In genomic region chr14:25509450-25510129, GRCm38 (mm10) we compare ENCODE assay signal across 12 mouse cellular contexts. TPM values are rescaled to one million over a fixed set of nuclear protein-coding genes. Genes with fewer than 3 reads are reported as not detected.
DNase-seq lines count a peak whose midpoint lies in the region; ATAC-seq and TF ChIP-seq lines count a peak whose summit lies in the region.
"Had no signal": no experiment of that assay in that cellular context is flagged by ENCODE, and none has a peak within 500 bp of the region (broad histone marks: within the 10 kb centered on the region; RNA-seq: fewer than 3 reads in every experiment).

No protein-coding gene starts in this region.

- DNase-seq in embryonic facial prominence, embryonic 14.5 days (ENCODE audit: low spot score) = peak; percentile 73
- no peak for DNase-seq in embryonic facial prominence, embryonic 10.5 days (ENCODE audit: low spot score)
- no peak for DNase-seq in liver, embryonic 13.5 days
- DNase-seq in limb, embryonic 14.5 days (ENCODE audit: low spot score) = no peak
- no peak for DNase-seq in kidney, postnatal 25 days
- no peak for DNase-seq in layer of hippocampus, adult 11-12 months (ENCODE audit: low spot score)
- DNase-seq: layer of hippocampus, postnatal 36 days; thymus, postnatal 14 days had no signal

- H3K4me1 ChIP-seq in embryonic facial prominence, embryonic 14.5 days (ENCODE audit: control insufficient read depth, insufficient read depth, low read length) = peaks cover 45% of the 10 kb centered on the region
- H3K4me1 ChIP-seq in embryonic facial prominence, embryonic 10.5 days = peaks cover 76% of the 10 kb centered on the region
- peaks cover 88% of the 10 kb centered on the region for H3K4me1 ChIP-seq in liver, embryonic 13.5 days (replicated peaks)
- peaks cover 77% of the 10 kb centered on the region for H3K4me1 ChIP-seq in liver, embryonic 12.5 days
- peaks cover 100% of the 10 kb centered on the region for H3K4me1 ChIP-seq in heart, embryonic 13.5 days
- H3K4me1 ChIP-seq in limb, embryonic 14.5 days (ENCODE audit: control insufficient read depth, insufficient read depth, low read length) = peaks cover 45% of the 10 kb centered on the region

- no peak for TF ChIP-seq POLR2A in limb, embryonic 14.5 days (IDR thresholded peaks at IDR 0.05; ENCODE audit: borderline replicate concordance, extremely low read depth, insufficient read depth, insufficient read length)

- no peak overlapping the region for H3K4me3 ChIP-seq in embryonic facial prominence, embryonic 14.5 days (ENCODE audit: low read depth, low read length)
- H3K4me3 ChIP-seq in embryonic facial prominence, embryonic 10.5 days = no peak overlapping the region
- H3K4me3 ChIP-seq in liver, embryonic 13.5 days (replicated peaks) = no peak overlapping the region
- H3K4me3 ChIP-seq in liver, embryonic 12.5 days = no peak overlapping the region
- H3K4me3 ChIP-seq in heart, embryonic 13.5 days = no peak overlapping the region
- no peak overlapping the region for H3K4me3 ChIP-seq in limb, embryonic 14.5 days (replicated peaks; ENCODE audit: low read length)
- H3K4me3 ChIP-seq: megakaryocyte, embryonic 14.5 days had no signal

- H3K36me3 ChIP-seq in embryonic facial prominence, embryonic 14.5 days (ENCODE audit: control insufficient read depth, insufficient read depth, low read length) = peaks cover 39% of the 10 kb centered on the region
- H3K36me3 ChIP-seq in embryonic facial prominence, embryonic 10.5 days (replicated peaks) = peaks cover 76% of the 10 kb centered on the region
- H3K36me3 ChIP-seq in liver, embryonic 13.5 days = 0 out of 2 replicates have a peak, but pooled peaks cover 5% of the 10 kb centered on the region
- peaks cover 27% of the 10 kb centered on the region for H3K36me3 ChIP-seq in liver, embryonic 12.5 days
- peaks cover 36% of the 10 kb centered on the region for H3K36me3 ChIP-seq in heart, embryonic 13.5 days
- peaks cover 87% of the 10 kb centered on the region for H3K36me3 ChIP-seq in limb, embryonic 14.5 days (ENCODE audit: control insufficient read depth, insufficient read depth, low read length)

- H3K9ac ChIP-seq in embryonic facial prominence, embryonic 14.5 days (ENCODE audit: low read depth, low read length) = no peak overlapping the region
- H3K9ac ChIP-seq in liver, embryonic 13.5 days = no peak overlapping the region
- no peak overlapping the region for H3K9ac ChIP-seq in liver, embryonic 12.5 days
- H3K9ac ChIP-seq in heart, embryonic 13.5 days = peak overlapping the region; percentile 73; the same call in 1 of the 2 replicates
- no peak overlapping the region for H3K9ac ChIP-seq in limb, embryonic 14.5 days (ENCODE audit: low read depth, low read length, severe bottlenecking)

- H3K27me3 ChIP-seq in embryonic facial prominence, embryonic 14.5 days (replicated peaks; ENCODE audit: control insufficient read depth, insufficient read depth, low read length) = no peaks in the 10 kb centered on the region
- H3K27me3 ChIP-seq in embryonic facial prominence, embryonic 10.5 days (replicated peaks; ENCODE audit: low read depth, poor library complexity, severe bottlenecking) = no peaks in the 10 kb centered on the region
- no peaks in the 10 kb centered on the region for H3K27me3 ChIP-seq in liver, embryonic 13.5 days
- H3K27me3 ChIP-seq in liver, embryonic 12.5 days (replicated peaks) = no peaks in the 10 kb centered on the region
- H3K27me3 ChIP-seq in heart, embryonic 13.5 days (replicated peaks) = no peaks in the 10 kb centered on the region
- no peaks in the 10 kb centered on the region for H3K27me3 ChIP-seq in limb, embryonic 14.5 days (ENCODE audit: control insufficient read depth, insufficient read depth, low read length)
- H3K27me3 ChIP-seq: megakaryocyte, embryonic 14.5 days had no signal

- peak; percentile 34; the same call in 1 of the 2 replicates for ATAC-seq in embryonic facial prominence, embryonic 14.5 days (ENCODE audit: low read depth)
- ATAC-seq in liver, embryonic 13.5 days (ENCODE audit: low read depth) = no peak
- ATAC-seq in liver, embryonic 12.5 days = no peak
- ATAC-seq in heart, embryonic 13.5 days (ENCODE audit: extremely low read depth, insufficient number of reproducible peaks, low FRiP score, low TSS enrichment) = no peak
- peak; percentile 21 for ATAC-seq in limb, embryonic 14.5 days (ENCODE audit: low FRiP score, low read depth)
- ATAC-seq: CD4-positive, CD25-positive, alpha-beta regulatory T cell, adult 4 months had no signal

- H3K27ac ChIP-seq in embryonic facial prominence, embryonic 14.5 days (replicated peaks; ENCODE audit: low read depth, low read length) = no peak overlapping the region
- no peak overlapping the region for H3K27ac ChIP-seq in embryonic facial prominence, embryonic 10.5 days (replicated peaks)
- H3K27ac ChIP-seq in liver, embryonic 13.5 days = 0 out of 2 replicates have a peak overlapping the region, but pooled peaks have one; percentile 6
- no peak overlapping the region for H3K27ac ChIP-seq in liver, embryonic 12.5 days
- H3K27ac ChIP-seq in heart, embryonic 13.5 days (replicated peaks) = peak overlapping the region; percentile 92
- H3K27ac ChIP-seq in limb, embryonic 14.5 days (replicated peaks; ENCODE audit: low read depth, low read length) = 0 out of 2 replicates have a peak overlapping the region, but pooled peaks have one; percentile 13

- 87% methylated on average over 20 of the region's 20 CpGs for WGBS in embryonic facial prominence, embryonic 14.5 days
- 89% methylated on average over 20 of the region's 20 CpGs for WGBS in embryonic facial prominence, embryonic 10.5 days
- 90% methylated on average over 20 of the region's 20 CpGs for WGBS in liver, embryonic 13.5 days (ENCODE audit: insufficient replicate concordance)
- 88% methylated on average over 20 of the region's 20 CpGs for WGBS in liver, embryonic 12.5 days (ENCODE audit: insufficient replicate concordance)
- WGBS in heart, embryonic 13.5 days = 84% methylated on average over 20 of the region's 20 CpGs
- 90% methylated on average over 20 of the region's 20 CpGs for WGBS in limb, embryonic 14.5 days

- no peaks in the 10 kb centered on the region for H3K9me3 ChIP-seq in embryonic facial prominence, embryonic 14.5 days (ENCODE audit: control insufficient read depth, low read length)
- no peaks in the 10 kb centered on the region for H3K9me3 ChIP-seq in embryonic facial prominence, embryonic 10.5 days
- H3K9me3 ChIP-seq in liver, embryonic 13.5 days (replicated peaks) = no peaks in the 10 kb centered on the region
- H3K9me3 ChIP-seq in liver, embryonic 12.5 days (replicated peaks) = no peaks in the 10 kb centered on the region
- H3K9me3 ChIP-seq in heart, embryonic 13.5 days = no peaks in the 10 kb centered on the region
- H3K9me3 ChIP-seq in limb, embryonic 14.5 days (ENCODE audit: control insufficient read depth, low read length) = no peaks in the 10 kb centered on the region
- H3K9me3 ChIP-seq: megakaryocyte, embryonic 14.5 days had no signal

- no peak overlapping the region for H3K4me2 ChIP-seq in embryonic facial prominence, embryonic 14.5 days (ENCODE audit: low read depth, low read length)
- no peak overlapping the region for H3K4me2 ChIP-seq in liver, embryonic 13.5 days
- H3K4me2 ChIP-seq in liver, embryonic 12.5 days = no peak overlapping the region
- H3K4me2 ChIP-seq in heart, embryonic 13.5 days = no peak overlapping the region
- H3K4me2 ChIP-seq in limb, embryonic 14.5 days (replicated peaks; ENCODE audit: low read depth, low read length, severe bottlenecking) = no peak overlapping the region

RNA-seq across cellular contexts. Expression of gene Zmiz1, which starts 50.6 kb away (rescaled TPM):
- 31.3 and 36.6 TPM in 2 replicates for polyA plus RNA-seq in embryonic facial prominence, embryonic 14.5 days (2014; fragmentation: Nextera tagmentation; extraction: Ambion mirVana)
- polyA plus RNA-seq in embryonic facial prominence, embryonic 10.5 days (2016; fragmentation: Nextera tagmentation; extraction: Ambion mirVana) = 42.8 and 45.6 TPM in 2 replicates
- 4.5 TPM in 2 replicates for polyA plus RNA-seq in liver, embryonic 13.5 days (2015; fragmentation: Nextera tagmentation; extraction: Ambion mirVana)
- polyA plus RNA-seq in liver, embryonic 12.5 days (2016; fragmentation: Nextera tagmentation; extraction: Ambion mirVana) = 9.1 and 10.2 TPM in 2 replicates
- 25.1 and 25.7 TPM in 2 replicates for polyA plus RNA-seq in heart, embryonic 13.5 days (2015; fragmentation: Nextera tagmentation; extraction: Ambion mirVana)
- polyA plus RNA-seq in limb, embryonic 14.5 days (2012; rRNA removed) = 81.2 and 117 TPM in 2 replicates
- 61.8 and 75.8 TPM in 2 replicates for polyA plus RNA-seq in limb, embryonic 14.5 days (2014; fragmentation: Nextera tagmentation; extraction: Ambion mirVana)

Comparison
In these comparisons a context has a peak if more than half of its experiments do, and no peak if none do; other contexts are left out.
1. H3K27ac ChIP-seq: peak in liver, embryonic 13.5 days (single experiment), heart, embryonic 13.5 days (single experiment) and limb, embryonic 14.5 days (single experiment); none in embryonic facial prominence, embryonic 14.5 days (single experiment), embryonic facial prominence, embryonic 10.5 days (single experiment) and liver, embryonic 12.5 days (single experiment).
2. ATAC-seq: peak in embryonic facial prominence, embryonic 14.5 days (single experiment) and limb, embryonic 14.5 days (single experiment); none in liver, embryonic 13.5 days (single experiment), liver, embryonic 12.5 days (single experiment) and heart, embryonic 13.5 days (single experiment).